In the genomic region with DNA sequence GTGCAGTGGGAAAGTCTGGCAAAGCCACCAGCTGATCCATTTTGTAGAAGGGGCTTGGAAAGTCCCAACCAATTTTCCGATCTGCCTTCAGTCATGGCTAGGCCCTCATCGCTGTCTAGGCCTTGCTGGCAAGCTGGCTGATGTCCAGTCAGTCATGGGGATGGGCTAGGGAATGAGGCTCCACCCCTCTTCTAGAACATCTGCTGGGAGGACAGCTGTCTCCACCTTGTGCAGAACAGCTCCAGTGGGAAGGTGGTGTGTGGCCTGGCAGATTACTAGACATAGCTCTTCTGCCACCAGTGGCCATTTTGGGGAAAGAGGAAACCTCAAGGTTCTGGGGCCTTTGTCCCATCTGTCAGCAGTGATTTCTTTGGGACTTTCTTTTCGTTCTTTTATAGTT, we compare ENCODE assay signal across 22 mouse cellular contexts. TPM values are rescaled to one million over a fixed set of nuclear protein-coding genes. Genes with fewer than 3 reads are reported as not detected.
DNase-seq lines count a peak whose midpoint lies in the region; ATAC-seq and TF ChIP-seq lines count a peak whose summit lies in the region.
"Had no signal": no experiment of that assay in that cellular context is flagged by ENCODE, and none has a peak within 500 bp of the region (broad histone marks: within the 10 kb centered on the region; RNA-seq: fewer than 3 reads in every experiment).

No protein-coding gene starts in this region.

- no peaks in the 10 kb centered on the region for H3K4me1 ChIP-seq in lung, embryonic 14.5 days (ENCODE audit: insufficient read depth)
- no peaks in the 10 kb centered on the region for H3K4me1 ChIP-seq in lung, adult 2 months (ENCODE audit: control insufficient read depth, insufficient read depth, low read length)
- H3K4me1 ChIP-seq in limb, embryonic 10.5 days, result peaks cover 5% of the 10 kb centered on the region; the same call in 1 of the 2 replicates
- no peaks in the 10 kb centered on the region for H3K4me1 ChIP-seq in forebrain, embryonic 12.5 days
- H3K4me1 ChIP-seq: hindbrain, embryonic 12.5 days; liver, embryonic 13.5 days; lung, embryonic 15.5 days; midbrain, embryonic 15.5 days; neural tube, embryonic 13.5 days had no signal

- no peaks in the 10 kb centered on the region for H3K36me3 ChIP-seq in lung, embryonic 14.5 days (ENCODE audit: insufficient read depth)
- H3K36me3 ChIP-seq in limb, embryonic 10.5 days, result no peaks in the 10 kb centered on the region
- H3K36me3 ChIP-seq in forebrain, embryonic 12.5 days (replicated peaks), result no peaks in the 10 kb centered on the region
- H3K36me3 ChIP-seq: forebrain, embryonic 10.5 days; hindbrain, embryonic 12.5 days; kidney, embryonic 15.5 days; liver, embryonic 13.5 days; lung, embryonic 15.5 days; midbrain, embryonic 15.5 days; neural tube, embryonic 13.5 days had no signal

- 0 out of 2 replicates have a peak, but pooled peaks cover 1% of the 10 kb centered on the region for H3K27me3 ChIP-seq in lung, embryonic 14.5 days (ENCODE audit: insufficient read depth, low read length)
- peaks cover 18% of the 10 kb centered on the region for H3K27me3 ChIP-seq in limb, embryonic 10.5 days (ENCODE audit: low read depth, poor library complexity, severe bottlenecking)
- peaks cover 4% of the 10 kb centered on the region for H3K27me3 ChIP-seq in forebrain, embryonic 12.5 days
- H3K27me3 ChIP-seq: lung, embryonic 15.5 days; midbrain, embryonic 15.5 days had no signal

- no peak overlapping the region for H3K9ac ChIP-seq in lung, embryonic 14.5 days
- H3K9ac ChIP-seq in forebrain, embryonic 12.5 days, result no peak overlapping the region
- H3K9ac ChIP-seq: hindbrain, embryonic 12.5 days; kidney, embryonic 15.5 days; liver, embryonic 13.5 days; lung, embryonic 15.5 days; midbrain, embryonic 15.5 days; neural tube, embryonic 13.5 days had no signal

- H3K9me3 ChIP-seq in lung, embryonic 14.5 days (ENCODE audit: low read depth, low read length), result no peaks in the 10 kb centered on the region
- no peaks in the 10 kb centered on the region for H3K9me3 ChIP-seq in limb, embryonic 10.5 days (replicated peaks)
- no peaks in the 10 kb centered on the region for H3K9me3 ChIP-seq in forebrain, embryonic 12.5 days
- H3K9me3 ChIP-seq: forebrain, embryonic 10.5 days; hindbrain, embryonic 12.5 days; kidney, embryonic 15.5 days; liver, embryonic 13.5 days; lung, embryonic 15.5 days; midbrain, embryonic 15.5 days; neural tube, embryonic 13.5 days had no signal

- no peak for ATAC-seq in lung, embryonic 14.5 days (ENCODE audit: insufficient read depth)
- ATAC-seq in forebrain, embryonic 12.5 days (ENCODE audit: low FRiP score), result no peak
- ATAC-seq: midbrain, embryonic 15.5 days had no signal

- no peak for TF ChIP-seq CTCF in gastrocnemius, adult 2 months (IDR thresholded peaks at IDR 0.05)
- TF ChIP-seq CTCF in lung, embryonic 14.5 days (IDR thresholded peaks at IDR 0.05; ENCODE audit: low read depth), result no peak
- TF ChIP-seq CTCF in lung, adult 2 months (IDR thresholded peaks at IDR 0.05; ENCODE audit: insufficient read depth, low read length), result no peak

- H3K4me2 ChIP-seq in lung, embryonic 14.5 days, result no peak overlapping the region
- no peak overlapping the region for H3K4me2 ChIP-seq in forebrain, embryonic 12.5 days
- H3K4me2 ChIP-seq: hindbrain, embryonic 12.5 days; kidney, embryonic 15.5 days; liver, embryonic 13.5 days; lung, embryonic 15.5 days; midbrain, embryonic 15.5 days; neural tube, embryonic 13.5 days had no signal

- H3K4me3 ChIP-seq in gastrocnemius, adult 2 months, result no peak overlapping the region
- H3K4me3 ChIP-seq in lung, embryonic 14.5 days (ENCODE audit: low read depth, low read length), result no peak overlapping the region
- H3K4me3 ChIP-seq in lung, adult 2 months (replicated peaks; ENCODE audit: extremely low read depth, low read depth, low read length), result no peak overlapping the region
- no peak overlapping the region for H3K4me3 ChIP-seq in limb, embryonic 10.5 days
- H3K4me3 ChIP-seq in forebrain, embryonic 12.5 days (replicated peaks), result no peak overlapping the region
- H3K4me3 ChIP-seq: forebrain, embryonic 10.5 days; hindbrain, embryonic 12.5 days; kidney, embryonic 15.5 days; liver, embryonic 13.5 days; lung, embryonic 15.5 days; midbrain, embryonic 15.5 days; neural tube, embryonic 13.5 days had no signal

- H3K27ac ChIP-seq in gastrocnemius, adult 2 months, result no peak overlapping the region
- H3K27ac ChIP-seq in lung, embryonic 14.5 days (ENCODE audit: low read depth), result no peak overlapping the region
- no peak overlapping the region for H3K27ac ChIP-seq in limb, embryonic 10.5 days
- H3K27ac ChIP-seq in forebrain, embryonic 12.5 days, result no peak overlapping the region
- H3K27ac ChIP-seq: forebrain, embryonic 10.5 days; hindbrain, embryonic 12.5 days; kidney, embryonic 15.5 days; liver, embryonic 13.5 days; lung, embryonic 15.5 days; macrophage; midbrain, embryonic 15.5 days; neural tube, embryonic 13.5 days had no signal

- 64% methylated on average over 3 of the region's 3 CpGs for WGBS in lung, embryonic 14.5 days
- WGBS in lung, adult 2 months, result 80% methylated on average over 3 of the region's 3 CpGs
- 88% methylated on average over 3 of the region's 3 CpGs for WGBS in limb, embryonic 10.5 days
- 84% methylated on average over 3 of the region's 3 CpGs for WGBS in forebrain, embryonic 12.5 days

- intact Hi-C loops in gastrocnemius, adult 2 months (cut with DNase I), result no loop called here

- no peak for TF ChIP-seq POLR2A in lung, adult 2 months (IDR thresholded peaks at IDR 0.05; ENCODE audit: borderline replicate concordance, extremely low read depth, low read depth, low read length)

- peak; percentile 36 for DNase-seq in gastrocnemius, adult 2 months
- DNase-seq in gastrocnemius, postnatal 25 days, result no peak
- DNase-seq in lung, embryonic 14.5 days, result peak; percentile 15
- no peak for DNase-seq in lung, adult 2 months
- DNase-seq in limb, embryonic 10.5 days (ENCODE audit: low spot score), result peak; percentile 19
- no peak for DNase-seq in spleen, adult 18-20 months
- DNase-seq: adrenal gland, postnatal 25 days; cerebellum, adult 8-10 months; cerebellum, postnatal 36 days; kidney, adult 11 months; kidney, postnatal 36 days; liver, embryonic 13.5 days; thymus, adult 18-20 months; thymus, postnatal 4 days had no signal

RNA-seq across cellular contexts. Expression of a gene that starts 7.3 kb away (rescaled TPM):
- total RNA-seq in gastrocnemius, adult 2 months (2021), result 1 to 10 TPM in 1 of 2 experiments, under 1 TPM in 1; 0.36 to 1.0 TPM
- total RNA-seq in gastrocnemius, postnatal 25 days (2021), result 1 to 10 TPM in 1 of 2 experiments, under 1 TPM in 1; 0.96 to 1.1 TPM
- 0.29 TPM in 1 of 2 replicates, not detected in the other for polyA plus RNA-seq in lung, embryonic 14.5 days (2014; fragmentation: Nextera tagmentation; extraction: Ambion mirVana)
- polyA plus RNA-seq in lung, adult 2 months (2012; rRNA removed), result 0.11 and 0.19 TPM in 2 replicates
- 0.34 and 0.59 TPM in 2 replicates for polyA plus RNA-seq in limb, embryonic 10.5 days (2016; fragmentation: Nextera tagmentation; extraction: Ambion mirVana)
- 0.83 and 1.6 TPM in 2 replicates for polyA plus RNA-seq in forebrain, embryonic 12.5 days (2016; fragmentation: Nextera tagmentation; extraction: Ambion mirVana)
- total RNA-seq: adrenal gland, postnatal 25 days had no signal
- polyA plus RNA-seq: liver, embryonic 13.5 days; macrophage had no signal

RNA-seq across cellular contexts. Expression of a gene that starts 26.0 kb away (rescaled TPM):
- total RNA-seq in gastrocnemius, adult 2 months (2021), result 10 to 100 TPM; 11.7 to 14.2 TPM
- total RNA-seq in gastrocnemius, postnatal 25 days (2021), result 1 to 10 TPM; 9.6 to 9.8 TPM
- 25.8 and 30.0 TPM in 2 replicates for polyA plus RNA-seq in lung, embryonic 14.5 days (2014; fragmentation: Nextera tagmentation; extraction: Ambion mirVana)
- 11.5 and 13.8 TPM in 2 replicates for polyA plus RNA-seq in lung, adult 2 months (2012; rRNA removed)
- 27.1 and 34.7 TPM in 2 replicates for polyA plus RNA-seq in limb, embryonic 10.5 days (2016; fragmentation: Nextera tagmentation; extraction: Ambion mirVana)
- polyA plus RNA-seq in forebrain, embryonic 12.5 days (2016; fragmentation: Nextera tagmentation; extraction: Ambion mirVana), result 40.7 and 41.7 TPM in 2 replicates

Comparison
In these comparisons a context has a peak if more than half of its experiments do, and no peak if none do; other contexts are left out.
1. DNase-seq: peak in gastrocnemius, adult 2 months (single experiment), lung, embryonic 14.5 days (single experiment) and limb, embryonic 10.5 days (single experiment); none in gastrocnemius, postnatal 25 days (single experiment), lung, adult 2 months (single experiment) and spleen, adult 18-20 months (0 of 2).